Mouse (Mus musculus): Measurements from ENCODE around the gene Cox6b1. TPM values are rescaled to one million over a fixed set of nuclear protein-coding genes. Genes with fewer than 3 reads are reported as not detected.

Cox6b1 gene
- total RNA-seq (2023; ENCODE audit: inconsistent age), result 203 to 268 TPM (median 215 TPM) in 4 replicates

DNA sequence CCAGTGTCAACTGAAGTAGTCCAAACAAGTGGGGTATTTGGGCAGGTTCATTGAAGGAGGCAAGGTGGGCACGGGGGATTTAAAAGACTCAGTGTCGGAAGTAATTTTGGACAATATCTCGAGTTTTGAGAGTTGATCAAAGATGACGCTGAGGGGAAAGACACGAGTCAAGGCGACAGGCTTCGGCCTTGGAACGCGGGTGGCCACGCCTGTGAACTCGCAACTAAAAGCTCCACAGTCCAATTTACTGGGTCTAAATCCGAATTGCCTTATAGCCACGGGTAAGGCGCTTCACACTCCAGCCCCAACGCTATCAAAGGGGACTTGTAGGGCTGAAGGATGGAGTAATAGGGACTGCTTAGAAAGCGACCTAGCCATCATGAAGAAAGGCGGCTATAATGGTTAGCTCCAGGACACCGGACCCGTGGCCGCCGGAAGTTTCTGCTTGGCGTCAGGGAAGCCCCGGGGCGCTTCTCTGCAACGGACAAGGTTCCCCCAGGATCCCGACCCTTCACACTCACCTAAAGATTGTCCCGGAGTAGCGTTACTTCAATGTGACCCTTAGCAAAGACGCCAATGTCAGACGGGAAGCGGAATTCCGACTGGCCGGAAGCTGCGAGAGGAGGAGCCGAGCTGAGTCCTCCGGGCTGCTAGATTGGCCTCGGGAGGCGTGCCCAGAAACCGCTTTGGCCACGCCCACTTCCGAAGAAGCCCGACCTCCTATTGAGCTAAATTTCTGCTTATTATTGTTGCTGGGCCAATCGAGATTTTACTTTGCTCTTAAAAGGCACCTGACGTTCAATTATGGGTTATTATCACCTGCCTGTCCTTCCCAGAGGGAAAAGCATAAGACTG, at the start of gene Cox6b1:
TSS of gene Cox6b1 (minus strand) at position 622 of the 855 bp plus-strand sequence.

DNA sequence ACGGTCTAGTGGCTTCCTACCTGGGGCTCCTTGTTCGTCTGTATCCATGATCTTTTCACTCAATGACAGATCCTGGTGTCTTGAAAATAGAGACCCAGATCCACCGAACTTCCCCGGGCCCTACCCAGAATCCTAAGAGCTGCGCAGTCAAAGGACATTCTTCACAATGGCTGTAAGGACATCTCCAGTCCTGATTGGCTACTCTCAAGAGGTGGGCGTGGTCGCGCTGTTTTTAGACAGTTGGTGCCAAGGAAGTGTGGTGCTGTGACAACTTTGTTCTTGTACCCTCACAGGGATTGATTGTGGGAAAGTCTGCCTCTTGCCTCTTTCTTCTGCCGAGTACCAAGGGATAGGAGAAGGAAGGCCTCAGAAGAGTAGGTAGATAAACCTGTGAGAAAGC, 45.5 kb upstream of the Cox6b1 start, which contains the start of gene Pmis2:
TSS of gene Pmis2 (minus strand) at position 126 of the 400 bp plus-strand sequence.

DNA sequence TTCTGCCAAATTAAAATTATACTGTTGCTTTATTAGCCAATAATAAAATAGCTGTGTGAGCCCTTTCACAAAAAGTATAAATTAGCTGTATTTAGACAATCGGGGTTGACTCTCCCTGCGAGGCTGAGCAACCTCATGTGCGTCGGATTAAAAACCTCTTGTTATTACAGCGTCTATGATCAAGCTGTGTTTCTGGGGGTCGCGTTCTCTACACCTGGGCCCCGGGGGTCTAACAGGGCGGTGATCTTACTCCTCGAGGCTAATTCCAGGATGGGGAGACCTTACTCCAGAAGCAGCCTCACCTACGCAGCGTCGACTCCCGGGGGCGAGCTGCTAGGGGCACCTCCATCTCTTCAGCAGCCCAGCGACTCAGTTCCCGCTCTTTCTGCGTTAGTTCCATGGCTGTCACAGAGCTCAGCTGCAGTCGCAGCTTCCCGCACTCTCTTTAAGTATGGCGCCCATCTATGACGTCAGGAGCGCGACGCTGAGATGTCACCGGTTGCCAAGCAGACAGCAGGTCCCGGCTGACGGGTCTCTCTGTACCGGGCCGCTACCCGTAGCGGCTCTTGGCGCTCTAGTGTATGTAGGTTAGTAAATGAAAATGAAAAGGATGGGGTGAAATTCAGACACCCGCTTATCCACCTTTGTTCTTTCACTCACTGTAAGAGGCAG, 38.7 kb upstream of the Cox6b1 start, which contains the start of gene Haus5:
TSS of gene Haus5 (minus strand) at position 466 of the 672 bp plus-strand sequence.

GRCm38 (mm10) chr7:30649591-30650540, 23.9 kb upstream of the Cox6b1 start, which contains the start of gene Rbm42:
Gene Rbm42, minus strand, starts transcription at chr7:30650317.

GRCm38 (mm10) chr7:30635752-30636151, 9.8 kb upstream of the Cox6b1 start, which contains the start of gene Etv2:
Gene Etv2, minus strand, starts transcription at chr7:30635852.

GRCm38 (mm10) chr7:30612654-30613402, 13.1 kb downstream of the Cox6b1 start, which contains the start of gene Upk1a:
Gene Upk1a, minus strand, starts transcription at chr7:30612847.

DNA sequence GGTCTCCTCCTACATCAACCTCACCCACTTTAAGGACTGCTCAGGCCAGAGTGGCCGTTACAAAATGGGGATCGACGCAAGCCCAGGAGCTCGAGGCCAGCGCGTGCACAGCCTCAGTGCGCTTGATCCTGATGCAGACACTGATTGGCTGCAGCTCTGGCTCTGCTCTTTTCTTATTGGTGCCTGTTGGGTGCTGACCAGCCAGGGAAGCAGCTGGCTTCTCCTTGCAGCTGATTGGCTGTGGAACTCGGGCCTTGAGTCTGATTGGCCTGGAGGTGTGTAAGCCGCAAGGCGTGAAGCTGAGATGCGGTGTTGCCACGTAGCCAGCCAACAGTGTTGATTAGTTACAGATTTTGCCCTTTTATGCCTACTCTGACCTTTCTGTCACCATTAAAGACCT, 27.2 kb downstream of the Cox6b1 start, which contains the start of gene Zbtb32:
TSS of gene Zbtb32 (minus strand) at position 124 of the 400 bp plus-strand sequence.

GRCm38 (mm10) chr7:30588676-30589434, 37.1 kb downstream of the Cox6b1 start, which contains the start of gene Kmt2b:
Gene Kmt2b, minus strand, starts transcription at chr7:30588726.

Other genes with a start within 250 kb of the Cox6b1 start
- gene Tyrobp, start 212.4 kb downstream of the Cox6b1 start, total RNA-seq (2023; ENCODE audit: inconsistent age), result 70.1 to 84.0 TPM (median 75.8 TPM) in 4 replicates
- gene Hcst, start 206.3 kb downstream of the Cox6b1 start, total RNA-seq (2023; ENCODE audit: inconsistent age), result 39.7 to 48.5 TPM (median 46.1 TPM) in 4 replicates
- gene Nfkbid, start 204.4 kb downstream of the Cox6b1 start, total RNA-seq (2023; ENCODE audit: inconsistent age), result 301 to 337 TPM (median 313 TPM) in 4 replicates
- not detected in 4 replicates for gene Aplp1, start 180.6 kb downstream of the Cox6b1 start, total RNA-seq (2023; ENCODE audit: inconsistent age)
- gene Kirrel2, start 168.5 kb downstream of the Cox6b1 start, total RNA-seq (2023; ENCODE audit: inconsistent age), result not detected in 4 replicates
- not detected in 4 replicates for gene Nphs1, start 167.8 kb downstream of the Cox6b1 start, total RNA-seq (2023; ENCODE audit: inconsistent age)
- gene Prodh2, start 132.5 kb downstream of the Cox6b1 start, total RNA-seq (2023; ENCODE audit: inconsistent age), result not detected in 4 replicates
- gene Arhgap33, start 91.1 kb downstream of the Cox6b1 start, total RNA-seq (2023; ENCODE audit: inconsistent age), result 11.3 to 15.9 TPM (median 12.8 TPM) in 4 replicates
- gene Hspb6, start 74.0 kb downstream of the Cox6b1 start, total RNA-seq (2023; ENCODE audit: inconsistent age), result 1.6 to 3.7 TPM (median 2.0 TPM) in 4 replicates
- gene Proser3, start 73.9 kb downstream of the Cox6b1 start, total RNA-seq (2023; ENCODE audit: inconsistent age), result 11.8 to 20.0 TPM (median 14.2 TPM) in 4 replicates
- 38.2 to 49.8 TPM (median 44.0 TPM) in 4 replicates for gene Lin37, start 66.3 kb downstream of the Cox6b1 start, total RNA-seq (2023; ENCODE audit: inconsistent age)
- gene U2af1l4, start 62.9 kb downstream of the Cox6b1 start, total RNA-seq (2023; ENCODE audit: inconsistent age), result 98.1 to 127 TPM (median 108 TPM) in 4 replicates
- 9.7 to 14.5 TPM (median 10.9 TPM) in 4 replicates for gene Gm49396, start 62.8 kb downstream of the Cox6b1 start, total RNA-seq (2023; ENCODE audit: inconsistent age)
- 130 to 155 TPM (median 145 TPM) in 4 replicates for gene Psenen, start 62.5 kb downstream of the Cox6b1 start, total RNA-seq (2023; ENCODE audit: inconsistent age)
- gene Igflr1, start 60.7 kb downstream of the Cox6b1 start, total RNA-seq (2023; ENCODE audit: inconsistent age), result 7.7 to 12.0 TPM (median 8.8 TPM) in 4 replicates
- 95.8 to 120 TPM (median 111 TPM) in 4 replicates for gene Kmt2b, start 37.4 kb downstream of the Cox6b1 start, total RNA-seq (2023; ENCODE audit: inconsistent age)
- 1.0 to 1.6 TPM (median 1.2 TPM) in 4 replicates for gene Zbtb32, start 27.2 kb downstream of the Cox6b1 start, total RNA-seq (2023; ENCODE audit: inconsistent age)
- gene Upk1a, start 13.3 kb downstream of the Cox6b1 start, total RNA-seq (2023; ENCODE audit: inconsistent age), result 0.48 to 0.71 TPM (median 0.48 TPM) in 3 of 4 replicates, not detected in the other
- not detected in 4 replicates for gene Etv2, start 9.7 kb upstream of the Cox6b1 start, total RNA-seq (2023; ENCODE audit: inconsistent age)
- 91.1 to 103 TPM (median 95.7 TPM) in 4 replicates for gene Rbm42, start 24.2 kb upstream of the Cox6b1 start, total RNA-seq (2023; ENCODE audit: inconsistent age)
- 54.9 to 62.9 TPM (median 59.7 TPM) in 4 replicates for gene Haus5, start 38.8 kb upstream of the Cox6b1 start, total RNA-seq (2023; ENCODE audit: inconsistent age)
- gene Pmis2, start 45.5 kb upstream of the Cox6b1 start, total RNA-seq (2023; ENCODE audit: inconsistent age), result not detected in 4 replicates
- gene 2200002J24Rik, start 72.8 kb upstream of the Cox6b1 start, total RNA-seq (2023; ENCODE audit: inconsistent age), result not detected in 4 replicates
- gene Atp4a, start 86.1 kb upstream of the Cox6b1 start, total RNA-seq (2023; ENCODE audit: inconsistent age), result 0.30 to 1.6 TPM (median 0.54 TPM) in 4 replicates
- gene Tmem147, start 103.4 kb upstream of the Cox6b1 start, total RNA-seq (2023; ENCODE audit: inconsistent age), result 43.1 to 54.2 TPM (median 51.1 TPM) in 4 replicates
- gene Gapdhs, start 117.5 kb upstream of the Cox6b1 start, total RNA-seq (2023; ENCODE audit: inconsistent age), result not detected in 4 replicates
- 2.7 to 5.7 TPM (median 2.9 TPM) in 4 replicates for gene Sbsn, start 125.3 kb upstream of the Cox6b1 start, total RNA-seq (2023; ENCODE audit: inconsistent age)
- not detected in 4 replicates for gene Dmkn, start 137.6 kb upstream of the Cox6b1 start, total RNA-seq (2023; ENCODE audit: inconsistent age)
- not detected in 4 replicates for gene Krtdap, start 161.7 kb upstream of the Cox6b1 start, total RNA-seq (2023; ENCODE audit: inconsistent age)
- gene Ffar2, start 197.6 kb upstream of the Cox6b1 start, total RNA-seq (2023; ENCODE audit: inconsistent age), result 11.4 to 15.1 TPM (median 13.7 TPM) in 4 replicates
- 0.84 to 1.7 TPM (median 1.0 TPM) in 4 replicates for gene Ffar3, start 230.0 kb upstream of the Cox6b1 start, total RNA-seq (2023; ENCODE audit: inconsistent age)
- gene Ffar1, start 235.4 kb upstream of the Cox6b1 start, total RNA-seq (2023; ENCODE audit: inconsistent age), result 21.3 to 27.3 TPM (median 25.8 TPM) in 4 replicates